Mouse (Mus musculus): ENCODE results near the gene Cyp1b1. TPM values are rescaled to one million over a fixed set of nuclear protein-coding genes. Genes with fewer than 3 reads are reported as not detected.

Gene Cyp1b1
- polyA plus RNA-seq, 1 experiment: 5.4 TPM

- Histone ChIP-seq H3K27ac (ENCODE audit: insufficient read depth, low read depth, low read length) (no peak overlapping the region), H3K4me1 (ENCODE audit: control insufficient read depth, insufficient read depth, insufficient read length, low read length) (no peaks in the 10 kb centered on the region), H3K36me3 (ENCODE audit: control insufficient read depth, insufficient read depth, low read length) (no peaks in the 10 kb centered on the region), H3K4me3 (ENCODE audit: low read depth, low read length) (no peak overlapping the region), H3K27me3 (ENCODE audit: control insufficient read depth, insufficient read depth, low read length) (no peaks in the 10 kb centered on the region; the same call in 1 of the 2 replicates)
- 27% methylated on average over 3 of the region's 3 CpGs for WGBS
- TF ChIP-seq POLR2A (IDR thresholded peaks at IDR 0.05; ENCODE audit: low read depth, low read length) (no peak), CTCF (IDR thresholded peaks at IDR 0.05; ENCODE audit: extremely low read depth, insufficient read length, insufficient replicate concordance, low read depth, low read length) (no peak)
Observed at GRCm38 (mm10) chr17:79746146-79746591, 31.3 kb upstream of the Cyp1b1 start.

- 74% methylated on average over 13 of the region's 13 CpGs for WGBS
- Histone ChIP-seq H3K36me3 (ENCODE audit: control insufficient read depth, insufficient read depth, low read length) (no peaks in the 10 kb centered on the region), H3K4me3 (ENCODE audit: low read depth, low read length) (no peak overlapping the region), H3K4me1 (ENCODE audit: control insufficient read depth, insufficient read depth, insufficient read length, low read length) (no peaks in the 10 kb centered on the region), H3K27ac (ENCODE audit: insufficient read depth, low read depth, low read length) (no peak overlapping the region), H3K27me3 (ENCODE audit: control insufficient read depth, insufficient read depth, low read length) (no peaks in the 10 kb centered on the region; the same call in 1 of the 2 replicates)
- no peak for TF ChIP-seq CTCF (IDR thresholded peaks at IDR 0.05; ENCODE audit: extremely low read depth, insufficient read length, insufficient replicate concordance, low read depth, low read length)
- TF ChIP-seq POLR2A (IDR thresholded peaks at IDR 0.05; ENCODE audit: low read depth, low read length): no peak
Observed at GRCm38 (mm10) chr17:79745051-79745731, 30.3 kb upstream of the Cyp1b1 start.

GRCm38 (mm10) chr17:79743507-79743906, 28.6 kb upstream of the Cyp1b1 start:
- H3K27ac ChIP-seq (ENCODE audit: insufficient read depth, low read depth, low read length): no peak overlapping the region
- 100% methylated on average over 1 of the region's 1 CpGs for WGBS
- no peak overlapping the region for H3K4me3 ChIP-seq (ENCODE audit: low read depth, low read length)
- H3K27me3 ChIP-seq (ENCODE audit: control insufficient read depth, insufficient read depth, low read length): no peaks in the 10 kb centered on the region; the same call in 1 of the 2 replicates
- TF ChIP-seq POLR2A (IDR thresholded peaks at IDR 0.05; ENCODE audit: low read depth, low read length) (no peak), CTCF (IDR thresholded peaks at IDR 0.05; ENCODE audit: extremely low read depth, insufficient read length, insufficient replicate concordance, low read depth, low read length) (no peak)
- H3K4me1 ChIP-seq (ENCODE audit: control insufficient read depth, insufficient read depth, insufficient read length, low read length): no peaks in the 10 kb centered on the region
- no peaks in the 10 kb centered on the region for H3K36me3 ChIP-seq (ENCODE audit: control insufficient read depth, insufficient read depth, low read length)

- H3K36me3 ChIP-seq (ENCODE audit: control insufficient read depth, insufficient read depth, low read length): no peaks in the 10 kb centered on the region
- no peak overlapping the region for H3K4me3 ChIP-seq (ENCODE audit: low read depth, low read length)
- no peaks in the 10 kb centered on the region for H3K4me1 ChIP-seq (ENCODE audit: control insufficient read depth, insufficient read depth, insufficient read length, low read length)
- 76% methylated on average over 5 of the region's 5 CpGs for WGBS
- no peak for TF ChIP-seq POLR2A (IDR thresholded peaks at IDR 0.05; ENCODE audit: low read depth, low read length)
- TF ChIP-seq CTCF (IDR thresholded peaks at IDR 0.05; ENCODE audit: extremely low read depth, insufficient read length, insufficient replicate concordance, low read depth, low read length): no peak
- H3K27ac ChIP-seq (ENCODE audit: insufficient read depth, low read depth, low read length): no peak overlapping the region
- no peaks in the 10 kb centered on the region; the same call in 1 of the 2 replicates for H3K27me3 ChIP-seq (ENCODE audit: control insufficient read depth, insufficient read depth, low read length)
Observed at GRCm38 (mm10) chr17:79742635-79743034, 27.8 kb upstream of the Cyp1b1 start.

GRCm38 (mm10) chr17:79738847-79739498, 24.1 kb upstream of the Cyp1b1 start:
- Histone ChIP-seq H3K27ac (ENCODE audit: insufficient read depth, low read depth, low read length) (no peak overlapping the region), H3K27me3 (ENCODE audit: control insufficient read depth, insufficient read depth, low read length) (no peaks in the 10 kb centered on the region; the same call in 1 of the 2 replicates), H3K4me1 (ENCODE audit: control insufficient read depth, insufficient read depth, insufficient read length, low read length) (no peaks in the 10 kb centered on the region), H3K36me3 (ENCODE audit: control insufficient read depth, insufficient read depth, low read length) (no peaks in the 10 kb centered on the region), H3K4me3 (ENCODE audit: low read depth, low read length) (no peak overlapping the region)
- 60% methylated on average over 5 of the region's 5 CpGs for WGBS
- TF ChIP-seq POLR2A (IDR thresholded peaks at IDR 0.05; ENCODE audit: low read depth, low read length) (no peak), CTCF (IDR thresholded peaks at IDR 0.05; ENCODE audit: extremely low read depth, insufficient read length, insufficient replicate concordance, low read depth, low read length) (no peak)

- H3K4me3 ChIP-seq (ENCODE audit: low read depth, low read length): no peak overlapping the region
- 78% methylated on average over 3 of the region's 3 CpGs for WGBS
- H3K4me1 ChIP-seq (ENCODE audit: control insufficient read depth, insufficient read depth, insufficient read length, low read length): no peaks in the 10 kb centered on the region
- H3K27ac ChIP-seq (ENCODE audit: insufficient read depth, low read depth, low read length): no peak overlapping the region
- no peaks in the 10 kb centered on the region for H3K36me3 ChIP-seq (ENCODE audit: control insufficient read depth, insufficient read depth, low read length)
- no peak for TF ChIP-seq POLR2A (IDR thresholded peaks at IDR 0.05; ENCODE audit: low read depth, low read length)
- no peak for TF ChIP-seq CTCF (IDR thresholded peaks at IDR 0.05; ENCODE audit: extremely low read depth, insufficient read length, insufficient replicate concordance, low read depth, low read length)
- H3K27me3 ChIP-seq (ENCODE audit: control insufficient read depth, insufficient read depth, low read length): no peaks in the 10 kb centered on the region
Observed at GRCm38 (mm10) chr17:79737598-79737997, 22.7 kb upstream of the Cyp1b1 start.

GRCm38 (mm10) chr17:79733039-79733438, 18.2 kb upstream of the Cyp1b1 start:
- TF ChIP-seq POLR2A (IDR thresholded peaks at IDR 0.05; ENCODE audit: low read depth, low read length): no peak
- TF ChIP-seq CTCF (IDR thresholded peaks at IDR 0.05; ENCODE audit: extremely low read depth, insufficient read length, insufficient replicate concordance, low read depth, low read length): no peak
- WGBS: 45% methylated on average over 4 of the region's 4 CpGs
- Histone ChIP-seq H3K4me3 (ENCODE audit: low read depth, low read length) (no peak overlapping the region), H3K4me1 (ENCODE audit: control insufficient read depth, insufficient read depth, insufficient read length, low read length) (no peaks in the 10 kb centered on the region), H3K27ac (ENCODE audit: insufficient read depth, low read depth, low read length) (no peak overlapping the region), H3K27me3 (ENCODE audit: control insufficient read depth, insufficient read depth, low read length) (no peaks in the 10 kb centered on the region), H3K36me3 (ENCODE audit: control insufficient read depth, insufficient read depth, low read length) (no peaks in the 10 kb centered on the region)

Data from small intestine, adult 2 months (tissue).